In the genomic region with DNA sequence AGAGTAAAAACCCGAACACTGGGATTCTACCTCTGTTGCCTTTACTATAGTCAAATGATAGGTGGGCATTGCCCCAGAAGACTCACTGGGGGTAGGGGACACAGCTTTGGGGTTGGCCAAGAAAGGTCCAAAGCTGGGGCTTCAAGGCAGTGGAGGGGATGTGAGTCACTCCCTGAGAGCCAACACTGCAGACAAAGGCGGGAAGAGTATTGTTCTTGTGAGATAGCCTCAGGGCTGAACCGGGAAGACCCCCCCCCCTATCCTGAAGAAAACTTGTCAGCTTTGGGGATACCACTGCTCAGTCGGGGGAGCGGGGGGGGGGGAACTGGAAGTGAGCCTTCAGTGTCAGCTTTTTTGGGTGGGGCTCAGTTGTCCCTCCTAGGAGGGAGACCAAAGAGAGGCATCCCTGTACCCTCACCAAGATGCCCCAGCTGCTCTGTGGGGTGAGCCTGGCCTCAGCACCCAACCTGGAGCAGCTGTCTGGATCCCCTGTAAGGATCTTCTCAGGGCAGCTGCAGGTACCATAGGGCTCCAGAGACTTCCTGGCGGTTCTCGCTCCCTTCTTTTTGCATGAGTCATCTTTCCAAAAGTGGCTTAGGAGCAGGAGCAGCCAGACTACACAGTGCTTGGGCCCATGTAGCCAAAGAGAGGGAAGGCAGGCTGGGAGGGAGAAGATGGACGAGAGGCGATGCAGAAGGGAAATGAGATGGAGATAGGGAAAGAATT, we compare ENCODE assay signal across 32 mouse cellular contexts. TPM values are rescaled to one million over a fixed set of nuclear protein-coding genes. Genes with fewer than 3 reads are reported as not detected.
DNase-seq lines count a peak whose midpoint lies in the region.
"Had no signal": no experiment of that assay in that cellular context is flagged by ENCODE, and none has a peak within 500 bp of the region (broad histone marks: within the 10 kb centered on the region; RNA-seq: fewer than 3 reads in every experiment).

No protein-coding gene starts in this region.

- peaks cover 45% of the 10 kb centered on the region for H3K27me3 ChIP-seq in heart, embryonic 10.5 days (ENCODE audit: insufficient read depth, poor library complexity, severe bottlenecking)
- H3K27me3 ChIP-seq: embryonic facial prominence, embryonic 13.5 days; forebrain, embryonic 13.5 days; hindbrain, embryonic 12.5 days; neural tube, embryonic 15.5 days had no signal

- no peak overlapping the region for H3K4me3 ChIP-seq in heart, embryonic 10.5 days
- H3K4me3 ChIP-seq: embryonic facial prominence, embryonic 13.5 days; erythroblast, embryonic 14.5 days; forebrain, embryonic 13.5 days; hindbrain, embryonic 12.5 days; left cerebral cortex, adult 2 months; neural tube, embryonic 15.5 days had no signal

- 57% methylated on average over 9 of the region's 9 CpGs for WGBS in heart, embryonic 10.5 days

- peaks cover 31% of the 10 kb centered on the region for H3K4me1 ChIP-seq in heart, embryonic 10.5 days
- H3K4me1 ChIP-seq: hindbrain, embryonic 12.5 days had no signal

- H3K36me3 ChIP-seq in heart, embryonic 10.5 days, result no peaks in the 10 kb centered on the region
- H3K36me3 ChIP-seq: hindbrain, embryonic 12.5 days; neural tube, embryonic 15.5 days had no signal

- no peaks in the 10 kb centered on the region for H3K9me3 ChIP-seq in heart, embryonic 10.5 days
- H3K9me3 ChIP-seq: forebrain, embryonic 13.5 days; neural tube, embryonic 15.5 days had no signal

- H3K27ac ChIP-seq in heart, embryonic 10.5 days, result no peak overlapping the region; the same call in 1 of the 2 replicates
- H3K27ac ChIP-seq: embryonic facial prominence, embryonic 13.5 days; forebrain, embryonic 13.5 days; hindbrain, embryonic 12.5 days; left cerebral cortex, adult 2 months; neural tube, embryonic 15.5 days had no signal

- DNase-seq in heart, embryonic 10.5 days (ENCODE audit: low spot score), result peak; percentile 45
- DNase-seq in heart, adult 8-10 months (ENCODE audit: low spot score), result no peak
- DNase-seq in ovary, postnatal 36 days (ENCODE audit: low spot score), result peak; percentile 2
- DNase-seq in ovary, postnatal 14 days (ENCODE audit: low spot score), result no peak
- DNase-seq in NIH3T3 (ENCODE audit: low read depth), result peak; percentile 62
- DNase-seq in thymus, postnatal 36 days, result no peak
- DNase-seq in Muller cell, postnatal 12 days (ENCODE audit: inconsistent ontology term), result no peak
- DNase-seq: adrenal gland, adult 2 months; cerebellum, adult 18-20 months; cerebellum, postnatal 14 days; gastrocnemius, postnatal 14 days; heart, postnatal 14 days; kidney, postnatal 4 days; layer of hippocampus, adult 9-11 months; lung, postnatal 14 days; right cerebral cortex, postnatal 25 days had no signal

RNA-seq across cellular contexts. Expression of a gene that starts 8.2 kb away (rescaled TPM):
- polyA plus RNA-seq in heart, embryonic 10.5 days (2016; fragmentation: Nextera tagmentation; extraction: Ambion mirVana), result 5.1 and 8.3 TPM in 2 replicates
- total RNA-seq in heart, adult 8-10 months (2022), result 100 to 1,000 TPM; 336 to 404 (median 350) TPM

RNA-seq across cellular contexts. Expression of a gene that starts 31.6 kb away (rescaled TPM):
- polyA plus RNA-seq in heart, embryonic 10.5 days (2016; fragmentation: Nextera tagmentation; extraction: Ambion mirVana), result not detected in 2 replicates
- total RNA-seq in heart, adult 8-10 months (2022), result not detected
- total RNA-seq: adrenal gland, adult 2 months; adrenal gland, postnatal 4 days; ES-E14; gastrocnemius, postnatal 14 days; heart, postnatal 14 days; left cerebral cortex, adult 2 months; left cerebral cortex, postnatal 36 days; megakaryocyte progenitor cell, adult 5-6 weeks; midbrain, postnatal 0 days had no signal
- polyA plus RNA-seq: adrenal gland, adult 2 months; embryonic facial prominence, embryonic 13.5 days; erythroblast, embryonic 14.5 days; forebrain, embryonic 13.5 days; heart, embryonic 11.5 days; hindbrain, embryonic 12.5 days; intestine, postnatal 0 days; limb, embryonic 14.5 days; liver, embryonic 16.5 days; midbrain, embryonic 11.5 days; midbrain, postnatal 0 days; neural tube, embryonic 15.5 days had no signal

Comparison
In these comparisons a context has a peak if more than half of its experiments do, and no peak if none do; other contexts are left out.
1. DNase-seq: peak in heart, embryonic 10.5 days (single experiment), ovary, postnatal 36 days (single experiment) and NIH3T3 (single experiment); none in heart, adult 8-10 months (single experiment), ovary, postnatal 14 days (single experiment), thymus, postnatal 36 days (0 of 2) and Muller cell, postnatal 12 days (single experiment).